Mouse (Mus musculus) liver, embryonic 14.5 days (tissue): ENCODE measurements around the gene Nktr. TPM values are rescaled to one million over a fixed set of nuclear protein-coding genes. Genes with fewer than 3 reads are reported as not detected.
A peak's percentile ranks its signal among the peaks of the same experiment; 100 is the strongest.

Source experiments
- ATAC-seq: fragments of 200-750 bp; cut with Nextera tagmentation; 2 replicates; pipeline ENCODE4 v1.8.0; 2017; ENCODE audit warnings: moderate number of reproducible peaks, mild to moderate bottlenecking, moderate library complexity; ENCODE audit not compliant: insufficient read depth
- DNase-seq, 3 experiments: peaks; one replicate each; pipeline ENCODE4 v3.0.0-alpha.2; 2012 to 2013; ENCODE audit warnings: low read depth in 3 of 3, low spot score in 3 of 3
- H3K27ac ChIP-seq: fragments of 300-500 bp; sonication (generic); 2 replicates; pipeline ENCODE4 v1.5.1; 2014; ENCODE audit warnings: moderate library complexity, mild to moderate bottlenecking, control low read depth, inconsistent platforms
- H3K27me3 ChIP-seq: fragments of 300-500 bp; sonication (generic); 2 replicates; pipeline ENCODE4 v1.6.1; 2014; ENCODE audit warnings: mild to moderate bottlenecking, low read length, moderate library complexity; ENCODE audit not compliant: control insufficient read depth, insufficient read depth
- H3K36me3 ChIP-seq: fragments of 300-500 bp; sonication (generic); replicated peaks from 2 replicates; pipeline ENCODE4 v1.6.1; 2014; ENCODE audit warnings: low read depth; ENCODE audit not compliant: control insufficient read depth, insufficient read depth
- H3K4me1 ChIP-seq, 2 experiments: fragments of 200-500 bp in 1 of 2; fragments of 300-500 bp in 1 of 2; sonication (generic) in 1 of 2; replicated peaks; 2 replicates each; pipeline ENCODE4 v1.6.1; 2012 to 2014; ENCODE audit warnings: antibody characterized with exemption in 1 of 2, inconsistent platforms in 1 of 2, low read length in 1 of 2; ENCODE audit not compliant: control insufficient read depth in 2 of 2, insufficient read depth in 2 of 2
- H3K4me2 ChIP-seq: fragments of 300-500 bp; sonication (generic); 2 replicates; pipeline ENCODE4 v1.6.1; 2014; ENCODE audit warnings: low read depth, mild to moderate bottlenecking, control low read depth, moderate library complexity
- H3K4me3 ChIP-seq, 2 experiments: fragments of 200-500 bp in 1 of 2; fragments of 300-500 bp in 1 of 2; sonication (generic) in 1 of 2; 2 replicates each; pipeline ENCODE4 v1.5.1; 2012 to 2014; ENCODE audit warnings: low read depth in 2 of 2, low read length in 2 of 2, mild to moderate bottlenecking in 2 of 2, control low read depth in 1 of 2, inconsistent platforms in 1 of 2, moderate library complexity in 1 of 2; ENCODE audit not compliant: insufficient read depth in 1 of 2
- H3K9ac ChIP-seq: fragments of 300-500 bp; sonication (generic); replicated peaks from 2 replicates; pipeline ENCODE4 v1.6.1; 2014; ENCODE audit warnings: mild to moderate bottlenecking, control low read depth, moderate library complexity
- H3K9me3 ChIP-seq: fragments of 300-500 bp; sonication (generic); 2 replicates; pipeline ENCODE4 v1.6.1; 2016; ENCODE audit warnings: low read length, mixed read lengths; ENCODE audit not compliant: control insufficient read depth
- CTCF ChIP-seq: IDR thresholded peaks from 2 replicates; pipeline ENCODE4 v1.5.1; 2016; ENCODE audit warnings: antibody characterized with exemption, low read depth, control low read depth
- EP300 ChIP-seq: IDR thresholded peaks from 2 replicates; pipeline ENCODE4 v1.6.1; 2016; ENCODE audit warnings: antibody characterized with exemption, low read depth
- WGBS: fragments of 180-500 bp; shearing (Covaris S2); extraction: QIAGEN DNeasy Blood & Tissue Kit; methylation state at CpG from one replicate; pipeline ENCODE4 v1.1.7; 2014; ENCODE audit not compliant: insufficient replicate concordance; 5-methylcytosine and 5-hydroxymethylcytosine counted together
- polyA plus RNA-seq, 2 experiments: library from polyadenylated mRNA; depleted of rRNA in 1 of 2; stranded (reverse) in 1 of 2; unstranded in 1 of 2; fragments of >200 nt; fragmentation: Nextera tagmentation in 1 of 2; extraction: Ambion mirVana in 1 of 2; gene quantifications; 2 replicates each; pipeline versions ENCODE4 v1.2.1 to v1.2.3; 2012 to 2014

The Nktr gene
- polyA plus RNA-seq, 2 experiments: 18.5 to 41.5 TPM

DNA sequence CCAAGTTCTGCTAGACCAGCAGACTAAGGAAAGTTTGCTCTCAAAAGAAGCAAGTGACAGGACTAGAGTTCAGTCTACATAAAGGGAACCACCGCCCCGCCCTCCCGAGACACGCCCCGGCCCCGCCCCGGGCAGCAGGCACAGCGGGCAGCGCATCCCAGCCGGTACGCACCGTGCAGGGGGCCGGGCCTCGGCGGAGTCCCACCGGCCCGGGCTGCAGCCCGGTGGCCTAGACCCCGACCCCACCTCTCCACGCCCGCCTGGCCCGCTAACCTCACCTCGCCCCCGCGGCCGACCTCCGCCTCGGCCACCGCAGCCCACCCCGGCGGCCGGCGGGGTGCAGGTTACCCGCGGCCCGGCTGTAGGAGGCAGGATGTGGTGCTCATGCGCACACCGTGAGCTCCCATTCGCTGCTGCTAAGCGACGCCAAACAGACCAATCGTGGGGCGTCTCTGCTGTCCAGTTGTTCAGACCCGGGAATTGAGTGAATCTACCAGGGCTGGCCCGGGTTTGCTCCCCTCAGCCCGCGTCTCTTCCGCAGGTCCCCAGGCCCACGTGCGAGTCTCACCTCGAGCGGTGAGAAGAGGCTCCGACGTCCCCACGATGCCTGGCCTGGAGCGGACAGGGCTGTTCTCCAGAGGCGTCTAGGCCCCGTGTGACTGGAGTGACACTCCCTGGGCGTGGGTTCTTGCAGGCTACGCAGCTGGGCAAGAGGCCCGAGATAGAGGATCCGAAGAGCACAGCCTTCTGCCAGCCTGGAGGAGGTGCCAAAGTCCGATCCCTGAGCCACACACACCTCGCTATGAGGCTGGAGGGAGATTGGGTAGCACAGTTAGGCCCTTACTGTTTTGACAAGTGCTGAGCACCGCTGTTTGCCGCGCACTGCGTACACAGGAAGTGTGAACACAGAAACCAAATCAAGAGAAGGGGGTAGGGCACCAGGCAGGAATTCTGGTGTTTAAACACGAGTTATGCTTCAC, 14.0 kb upstream of the Nktr start, which contains the start of gene Sec22c:
Gene Sec22c, minus strand, starts transcription at position 845 of the 980 bp plus-strand sequence.
- Histone ChIP-seq H3K4me3 (peak within 1 kb of the TSS; percentile 78 to 80), H3K9me3 (no peaks in the 10 kb centered on the region), H3K27me3 (no peaks in the 10 kb centered on the region), H3K27ac (peak within 1 kb of the TSS; percentile 98), H3K4me2 (peak within 1 kb of the TSS; percentile 78), H3K9ac (peak within 1 kb of the TSS; percentile 78), H3K36me3 (no peaks in the 10 kb centered on the region), H3K4me1 (peaks cover 23 to 34% of the 10 kb centered on the region in 2 experiments)
- DNase-seq (peak; percentile 80 to 87 (median 84)), ATAC-seq (peak; percentile 95)
- WGBS: under 1% methylated on average over 69 of the region's 69 CpGs
- TF ChIP-seq EP300: no peak
- peak; percentile 74 for TF ChIP-seq CTCF

DNA sequence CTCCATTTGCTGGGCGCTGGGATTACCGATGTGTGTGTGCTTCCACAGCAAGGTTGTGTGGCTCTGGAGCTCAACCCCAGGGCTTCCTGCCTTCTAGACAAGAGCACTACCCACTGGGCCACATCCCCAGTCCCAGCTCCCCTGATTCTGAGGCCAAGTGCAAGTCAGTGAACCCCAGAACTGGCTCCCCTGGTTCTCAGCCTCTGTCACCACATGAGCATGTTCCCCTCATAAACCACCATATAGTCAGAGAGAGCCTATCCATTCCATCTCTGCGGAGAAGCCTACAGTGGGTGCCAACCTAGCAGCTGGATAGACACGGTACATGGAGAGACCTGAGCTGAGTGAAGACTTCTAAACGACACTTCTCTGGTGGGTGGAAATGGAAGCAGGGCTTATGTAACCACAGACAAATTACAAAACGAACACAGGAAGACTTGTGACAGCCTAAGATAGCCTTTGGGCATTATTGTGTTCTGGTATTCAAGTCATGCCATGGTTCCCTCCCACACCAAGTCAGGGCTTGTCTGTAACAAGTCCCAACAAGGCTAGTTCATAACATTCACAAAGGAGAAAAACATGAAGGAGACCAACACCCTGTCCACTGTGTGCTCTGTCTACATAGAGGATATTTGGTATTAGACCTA, 12.8 kb upstream of the Nktr start:
- peak overlapping the region; percentile 78 for H3K4me2 ChIP-seq
- H3K36me3 ChIP-seq: no peaks in the 10 kb centered on the region
- no peak for ATAC-seq
- peak overlapping the region; percentile 78 to 80; a peak in 3 of 4 replicates for H3K4me3 ChIP-seq
- TF ChIP-seq CTCF: no peak
- TF ChIP-seq EP300: no peak
- no peak for DNase-seq
- WGBS: 58% methylated on average over 6 of the region's 6 CpGs
- H3K9ac ChIP-seq: peak overlapping the region; percentile 78
- no peaks in the 10 kb centered on the region for H3K9me3 ChIP-seq
- H3K27ac ChIP-seq: peak overlapping the region; percentile 98
- peaks cover 26 to 36% of the 10 kb centered on the region in 2 experiments for H3K4me1 ChIP-seq
- no peaks in the 10 kb centered on the region for H3K27me3 ChIP-seq

DNA sequence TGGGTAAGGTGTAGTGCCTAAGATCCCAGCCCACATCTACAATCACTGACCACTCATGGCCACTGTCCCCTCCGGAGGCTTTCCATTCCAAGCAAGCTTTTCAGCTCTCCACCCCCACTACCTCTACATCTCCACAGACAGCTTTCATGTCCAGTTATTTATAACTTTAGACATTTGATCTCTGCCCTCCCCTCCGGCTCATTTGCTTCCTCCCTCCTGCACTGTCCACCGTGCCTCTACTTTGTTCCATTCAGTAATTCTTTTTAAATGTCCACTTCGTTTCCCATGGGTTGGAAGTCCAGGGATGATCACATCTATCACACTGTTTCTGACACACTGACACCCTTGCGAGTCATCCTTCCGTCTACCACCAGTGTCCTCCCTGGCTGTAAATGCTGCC, 11.2 kb upstream of the Nktr start:
- Histone ChIP-seq H3K4me3 (no peak overlapping the region), H3K4me2 (no peak overlapping the region), H3K27ac (no peak overlapping the region), H3K9ac (no peak overlapping the region), H3K9me3 (no peaks in the 10 kb centered on the region), H3K36me3 (peaks cover 5% of the 10 kb centered on the region), H3K4me1 (peaks cover 30 to 41% of the 10 kb centered on the region in 2 experiments), H3K27me3 (no peaks in the 10 kb centered on the region)
- WGBS: 55% methylated on average over 6 of the region's 6 CpGs
- ATAC-seq (no peak), DNase-seq (no peak)
- no peak for TF ChIP-seq CTCF
- no peak for TF ChIP-seq EP300

- H3K27ac ChIP-seq: no peak overlapping the region
- no peak overlapping the region for H3K4me3 ChIP-seq
- peaks cover 30 to 41% of the 10 kb centered on the region in 2 experiments for H3K4me1 ChIP-seq
- H3K36me3 ChIP-seq: peaks cover 6% of the 10 kb centered on the region
- no peak overlapping the region for H3K9ac ChIP-seq
- 43% methylated on average over 7 of the region's 7 CpGs for WGBS
- ATAC-seq (no peak), DNase-seq (no peak)
- no peak overlapping the region for H3K4me2 ChIP-seq
- H3K9me3 ChIP-seq: no peaks in the 10 kb centered on the region
- H3K27me3 ChIP-seq: no peaks in the 10 kb centered on the region
- no peak for TF ChIP-seq EP300
- no peak for TF ChIP-seq CTCF
Observed at GRCm38 (mm10) chr9:121708506-121709486, 10.2 kb upstream of the Nktr start.
